Mouse (Mus musculus): ENCODE measurements around the gene Dlx4. TPM values are rescaled to one million over a fixed set of nuclear protein-coding genes. Genes with fewer than 3 reads are reported as not detected.

Gene Dlx4
- polyA plus RNA-seq, 1 experiment from 2014 or later = 6.5 TPM

DNA sequence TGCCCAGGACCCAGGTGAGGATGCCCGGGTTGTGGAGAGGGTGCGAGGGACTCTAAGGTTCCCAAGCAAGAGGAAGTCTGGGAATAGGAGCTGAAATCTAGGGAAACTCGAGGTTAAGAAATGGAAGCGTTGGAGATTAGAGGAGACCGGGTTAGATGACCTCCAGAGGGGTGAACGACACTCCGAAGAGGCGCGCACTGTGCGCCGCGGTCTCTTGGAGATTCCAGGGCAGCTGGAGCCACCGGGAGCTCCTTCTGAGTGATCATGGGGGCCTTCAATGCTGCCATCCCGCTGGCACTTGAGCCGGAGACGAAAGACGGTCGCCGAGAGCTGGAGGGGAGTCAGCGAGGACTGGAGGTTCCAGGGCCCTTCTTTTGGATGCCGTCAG lies 25.4 kb downstream of the Dlx4 start:
- Histone ChIP-seq H3K9me3 (replicated peaks) (no peaks in the 10 kb centered on the region), H3K9ac (peak overlapping the region; percentile 53), H3K4me1 (peaks cover 46% of the 10 kb centered on the region), H3K4me3 (replicated peaks) (peak overlapping the region; percentile 54), H3K36me3 (no peaks in the 10 kb centered on the region), H3K4me2 (replicated peaks) (peak overlapping the region; percentile 79), H3K27ac (replicated peaks) (peak overlapping the region; percentile 60; the same call in 1 of the 2 replicates), H3K27me3 (peaks cover 70% of the 10 kb centered on the region)
- WGBS = under 1% methylated on average over 21 of the region's 21 CpGs
- ATAC-seq (ENCODE audit: insufficient number of reproducible peaks, low FRiP score, low TSS enrichment, low read depth) = no peak

DNA sequence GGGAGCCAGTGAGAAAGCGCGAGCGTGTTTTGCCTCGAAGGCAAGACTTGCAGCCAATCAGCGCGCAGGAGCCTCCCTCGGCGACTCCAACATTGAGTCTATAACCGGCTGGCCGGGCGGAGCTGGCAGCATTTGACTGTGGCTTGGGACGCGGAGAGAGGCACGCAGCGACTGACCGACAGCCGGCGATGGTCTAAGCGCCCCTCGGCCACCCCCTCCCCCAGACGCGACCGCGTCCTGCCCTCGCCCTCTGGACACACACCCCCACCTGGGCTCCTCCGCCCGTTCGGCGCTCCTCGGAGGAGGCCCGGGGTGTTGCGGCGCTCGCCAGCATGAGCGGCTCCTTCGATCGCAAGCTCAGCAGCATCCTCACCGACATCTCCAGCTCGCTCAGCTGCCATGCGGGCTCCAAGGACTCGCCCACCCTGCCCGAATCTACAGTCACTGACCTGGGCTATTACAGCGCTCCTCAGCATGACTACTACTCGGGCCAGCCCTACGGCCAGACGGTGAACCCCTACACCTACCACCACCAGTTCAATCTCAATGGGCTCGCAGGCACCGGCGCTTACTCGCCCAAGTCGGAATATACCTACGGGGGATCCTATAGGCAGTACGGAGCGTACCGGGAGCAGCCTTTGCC lies 26.0 kb downstream of the Dlx4 start, which contains the start of gene Dlx3:
Gene Dlx3 (plus strand): TSS at position 130 of the 643 bp plus-strand sequence.
- WGBS = under 1% methylated on average over 54 of the region's 55 CpGs
- ATAC-seq (ENCODE audit: insufficient number of reproducible peaks, low FRiP score, low TSS enrichment, low read depth) = peak; percentile 53

GRCm38 (mm10) chr11:95118505-95118904 lies 27.6 kb downstream of the Dlx4 start:
- peaks cover 55% of the 10 kb centered on the region for H3K27me3 ChIP-seq
- H3K4me3 ChIP-seq (replicated peaks) = no peak overlapping the region; the same call in 1 of the 2 replicates
- H3K36me3 ChIP-seq = no peaks in the 10 kb centered on the region
- H3K4me2 ChIP-seq (replicated peaks) = peak overlapping the region; percentile 26
- H3K9ac ChIP-seq = no peak overlapping the region
- ATAC-seq (ENCODE audit: insufficient number of reproducible peaks, low FRiP score, low TSS enrichment, low read depth) = 0 out of 2 replicates have a peak, but pooled peaks have one; percentile 37
- no peak overlapping the region for H3K27ac ChIP-seq (replicated peaks)
- 2% methylated on average over 8 of the region's 8 CpGs for WGBS
- peaks cover 35% of the 10 kb centered on the region for H3K4me1 ChIP-seq
- no peaks in the 10 kb centered on the region for H3K9me3 ChIP-seq (replicated peaks)

More for the DNA sequence above, 26.0 kb downstream of the Dlx4 start, which contains the start of gene Dlx3:
- H3K9me3 ChIP-seq (replicated peaks) = no peaks in the 10 kb centered on the region
- H3K27me3 ChIP-seq = peaks cover 66% of the 10 kb centered on the region
- H3K36me3 ChIP-seq = no peaks in the 10 kb centered on the region
- peak within 1 kb of the TSS; percentile 53 for H3K9ac ChIP-seq
- H3K4me3 ChIP-seq (replicated peaks) = peak within 1 kb of the TSS; percentile 54
- H3K27ac ChIP-seq (replicated peaks) = peak within 1 kb of the TSS; percentile 60
- H3K4me2 ChIP-seq (replicated peaks) = peak within 1 kb of the TSS; percentile 79
- H3K4me1 ChIP-seq = peaks cover 41% of the 10 kb centered on the region

DNA sequence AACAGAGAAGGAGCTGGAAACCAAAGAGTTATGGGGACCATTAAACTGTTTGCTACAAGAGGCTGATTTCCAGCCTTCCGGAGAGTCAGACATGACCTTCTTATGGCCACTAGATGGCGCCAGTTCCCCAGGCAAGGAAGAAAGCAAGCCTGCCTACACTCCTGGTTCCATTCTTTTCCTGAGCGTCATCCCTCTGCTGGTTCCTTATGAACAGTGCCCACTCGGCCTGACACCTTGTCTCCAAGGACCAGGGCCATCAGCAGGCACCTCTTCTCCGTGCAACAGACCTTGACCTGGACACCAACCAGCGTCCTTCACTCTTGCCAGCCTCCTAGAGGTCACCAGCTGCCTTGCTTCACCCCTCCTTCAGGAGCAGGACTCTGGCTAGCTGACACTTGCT lies 29.0 kb downstream of the Dlx4 start:
- 0 out of 2 replicates have a peak, but pooled peaks have one; percentile 12 for ATAC-seq (ENCODE audit: insufficient number of reproducible peaks, low FRiP score, low TSS enrichment, low read depth)

DNA sequence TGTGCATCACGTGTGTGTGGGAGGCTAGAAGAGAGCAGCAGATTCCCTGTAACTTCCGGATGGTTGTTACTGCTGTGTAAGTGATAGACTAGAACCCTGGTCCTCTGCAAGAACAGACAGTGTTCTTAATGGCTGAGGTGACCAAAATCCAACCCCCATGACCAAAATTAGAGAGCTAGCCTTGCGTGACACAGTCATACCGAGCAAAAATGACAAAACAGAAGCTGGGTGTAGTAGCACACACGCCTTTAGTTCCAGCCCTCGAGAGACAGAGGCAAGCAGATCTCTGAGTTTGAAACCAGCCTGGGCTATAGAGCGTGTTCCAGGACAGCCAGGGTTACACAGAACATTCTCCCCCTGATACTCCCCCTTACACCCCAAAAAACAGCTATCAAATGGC lies 36.0 kb downstream of the Dlx4 start:
- Histone ChIP-seq H3K27me3 (0 out of 2 replicates have a peak, but pooled peaks cover 4% of the 10 kb centered on the region), H3K4me1 (peaks cover 14% of the 10 kb centered on the region), H3K9ac (no peak overlapping the region), H3K4me2 (replicated peaks) (no peak overlapping the region), H3K36me3 (no peaks in the 10 kb centered on the region), H3K27ac (replicated peaks) (no peak overlapping the region), H3K4me3 (replicated peaks) (no peak overlapping the region), H3K9me3 (replicated peaks) (no peaks in the 10 kb centered on the region)
- no peak for ATAC-seq (ENCODE audit: insufficient number of reproducible peaks, low FRiP score, low TSS enrichment, low read depth)
- WGBS = 83% methylated on average over 7 of the region's 7 CpGs

More for the DNA sequence above, 29.0 kb downstream of the Dlx4 start:
- Histone ChIP-seq H3K27me3 (peaks cover 40% of the 10 kb centered on the region), H3K4me3 (replicated peaks) (no peak overlapping the region), H3K36me3 (no peaks in the 10 kb centered on the region), H3K4me2 (replicated peaks) (no peak overlapping the region), H3K27ac (replicated peaks) (no peak overlapping the region), H3K9me3 (replicated peaks) (no peaks in the 10 kb centered on the region), H3K9ac (no peak overlapping the region), H3K4me1 (peaks cover 32% of the 10 kb centered on the region)
- 2% methylated on average over 6 of the region's 6 CpGs for WGBS

- H3K4me1 ChIP-seq = peaks cover 15% of the 10 kb centered on the region
- no peak overlapping the region for H3K4me2 ChIP-seq (replicated peaks)
- H3K9ac ChIP-seq = no peak overlapping the region
- 81% methylated on average over 2 of the region's 2 CpGs for WGBS
- H3K27me3 ChIP-seq = 0 out of 2 replicates have a peak, but pooled peaks cover 4% of the 10 kb centered on the region
- no peak overlapping the region for H3K4me3 ChIP-seq (replicated peaks)
- ATAC-seq (ENCODE audit: insufficient number of reproducible peaks, low FRiP score, low TSS enrichment, low read depth) = no peak
- H3K27ac ChIP-seq (replicated peaks) = no peak overlapping the region
- no peaks in the 10 kb centered on the region for H3K36me3 ChIP-seq
- H3K9me3 ChIP-seq (replicated peaks) = no peaks in the 10 kb centered on the region
These were observed 37.1 kb downstream of the Dlx4 start for GRCm38 (mm10) chr11:95109000-95109399.

DNA sequence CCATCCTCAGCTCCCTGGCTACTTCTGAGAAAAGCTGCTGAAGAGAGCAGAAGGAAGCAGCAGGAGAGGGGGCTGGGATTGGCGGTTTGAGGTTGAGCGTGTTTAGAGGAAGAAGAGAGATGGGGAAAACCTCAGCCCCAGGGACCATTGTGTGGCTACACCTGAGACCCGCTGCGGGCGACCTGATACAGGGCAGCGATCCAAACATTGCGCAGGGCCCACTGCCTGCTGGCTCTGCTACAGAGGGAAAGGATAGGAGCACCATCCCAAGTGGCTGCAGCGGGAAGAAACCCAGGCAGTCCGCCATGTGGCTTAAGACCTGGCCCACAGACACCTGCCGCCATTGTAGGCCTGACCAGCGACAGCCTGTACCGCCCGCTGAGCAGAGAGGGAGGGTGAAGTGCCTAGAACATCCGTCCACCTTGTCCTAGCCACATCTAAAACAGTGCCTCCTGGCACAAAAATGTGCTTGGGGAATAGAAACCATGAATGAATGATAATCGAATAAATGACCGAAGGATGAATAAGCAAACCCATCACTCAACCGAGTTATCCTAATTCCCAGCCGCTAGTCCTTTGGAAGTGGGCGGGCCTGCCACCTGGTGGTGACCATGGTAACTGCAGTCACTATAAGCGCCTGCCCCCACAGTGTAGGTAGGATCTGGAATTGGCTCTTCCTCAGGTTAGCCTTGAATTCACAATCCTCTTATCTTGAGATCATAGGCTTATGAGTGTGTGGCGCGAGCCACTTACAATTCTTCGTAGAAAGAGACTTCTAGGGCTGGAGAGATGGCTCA lies 39.4 kb downstream of the Dlx4 start:
- peak; percentile 52 for ATAC-seq (ENCODE audit: insufficient number of reproducible peaks, low FRiP score, low TSS enrichment, low read depth)

GRCm38 (mm10) chr11:95105274-95105874 lies 40.7 kb downstream of the Dlx4 start:
- Histone ChIP-seq H3K9ac (no peak overlapping the region), H3K27ac (replicated peaks) (no peak overlapping the region), H3K4me2 (replicated peaks) (peak overlapping the region; percentile 48), H3K27me3 (0 out of 2 replicates have a peak, but pooled peaks cover 4% of the 10 kb centered on the region), H3K36me3 (no peaks in the 10 kb centered on the region), H3K4me3 (replicated peaks) (peak overlapping the region; percentile 13), H3K9me3 (replicated peaks) (no peaks in the 10 kb centered on the region), H3K4me1 (peaks cover 15% of the 10 kb centered on the region)
- WGBS = 5% methylated on average over 25 of the region's 25 CpGs
- ATAC-seq (ENCODE audit: insufficient number of reproducible peaks, low FRiP score, low TSS enrichment, low read depth) = no peak; the same call in 1 of the 2 replicates

More for the DNA sequence above, 39.4 kb downstream of the Dlx4 start:
- no peaks in the 10 kb centered on the region for H3K9me3 ChIP-seq (replicated peaks)
- WGBS = 32% methylated on average over 23 of the region's 23 CpGs
- H3K9ac ChIP-seq = no peak overlapping the region
- H3K27me3 ChIP-seq = 0 out of 2 replicates have a peak, but pooled peaks cover 4% of the 10 kb centered on the region
- no peak overlapping the region for H3K27ac ChIP-seq (replicated peaks)
- no peak overlapping the region for H3K4me3 ChIP-seq (replicated peaks)
- H3K4me2 ChIP-seq (replicated peaks) = no peak overlapping the region; the same call in 1 of the 2 replicates
- H3K4me1 ChIP-seq = peaks cover 15% of the 10 kb centered on the region
- no peaks in the 10 kb centered on the region for H3K36me3 ChIP-seq

- no peak overlapping the region for H3K27ac ChIP-seq (replicated peaks)
- no peak overlapping the region for H3K4me2 ChIP-seq (replicated peaks)
- ATAC-seq (ENCODE audit: insufficient number of reproducible peaks, low FRiP score, low TSS enrichment, low read depth) = no peak
- no peaks in the 10 kb centered on the region for H3K36me3 ChIP-seq
- peaks cover 15% of the 10 kb centered on the region for H3K4me1 ChIP-seq
- H3K27me3 ChIP-seq = 0 out of 2 replicates have a peak, but pooled peaks cover 4% of the 10 kb centered on the region
- no peak overlapping the region for H3K4me3 ChIP-seq (replicated peaks)
- H3K9ac ChIP-seq = no peak overlapping the region
- H3K9me3 ChIP-seq (replicated peaks) = no peaks in the 10 kb centered on the region
- 64% methylated on average over 6 of the region's 6 CpGs for WGBS
These were observed 41.8 kb downstream of the Dlx4 start for GRCm38 (mm10) chr11:95104266-95104665.

GRCm38 (mm10) chr11:95102161-95102904 lies 43.7 kb downstream of the Dlx4 start:
- no peak for ATAC-seq (ENCODE audit: insufficient number of reproducible peaks, low FRiP score, low TSS enrichment, low read depth)
- H3K36me3 ChIP-seq = no peaks in the 10 kb centered on the region
- peaks cover 27% of the 10 kb centered on the region for H3K4me1 ChIP-seq
- H3K9ac ChIP-seq = no peak overlapping the region
- no peaks in the 10 kb centered on the region for H3K9me3 ChIP-seq (replicated peaks)
- no peak overlapping the region for H3K4me2 ChIP-seq (replicated peaks)
- 0 out of 2 replicates have a peak, but pooled peaks cover 4% of the 10 kb centered on the region for H3K27me3 ChIP-seq
- H3K4me3 ChIP-seq (replicated peaks) = no peak overlapping the region
- WGBS = 87% methylated on average over 19 of the region's 19 CpGs
- no peak overlapping the region for H3K27ac ChIP-seq (replicated peaks)

Data from embryonic facial prominence, embryonic 15.5 days (tissue).